Mouse (Mus musculus) ES-Bruce4 (cell line): ENCODE data around the gene Ptpn6.

ENCODE experiments used
- CTCF ChIP-seq: IDR thresholded peaks from one replicate; pipeline ENCODE4 v1.8.1; 2011; ENCODE audit warnings: low read depth, low read length
- POLR2A ChIP-seq: IDR thresholded peaks from one replicate; pipeline ENCODE4 v1.8.1; 2011; ENCODE audit warnings: low read length; ENCODE audit not compliant: insufficient read depth

- TF ChIP-seq CTCF: no peak
- TF ChIP-seq POLR2A: no peak
Observed at GRCm38 (mm10) chr6:124741842-124742241, 3.3 kb upstream of the Ptpn6 start.
